Mouse (Mus musculus) cerebellum, adult 2 months (tissue): ENCODE measurements around the gene Gtf3c1.

ENCODE experiments used
- CTCF ChIP-seq: fragments of 200-500 bp; IDR thresholded peaks from 2 replicates; pipeline ENCODE4 v1.5.1; 2011; ENCODE audit warnings: low read depth, mild to moderate bottlenecking, control low read depth, low read length, moderate library complexity, borderline replicate concordance; ENCODE audit not compliant: insufficient read depth
- POLR2A ChIP-seq: fragments of 200-500 bp; IDR thresholded peaks from 2 replicates; pipeline ENCODE4 v1.6.1; 2011; ENCODE audit warnings: low read length, control low read depth, borderline replicate concordance; ENCODE audit not compliant: insufficient read depth

DNA sequence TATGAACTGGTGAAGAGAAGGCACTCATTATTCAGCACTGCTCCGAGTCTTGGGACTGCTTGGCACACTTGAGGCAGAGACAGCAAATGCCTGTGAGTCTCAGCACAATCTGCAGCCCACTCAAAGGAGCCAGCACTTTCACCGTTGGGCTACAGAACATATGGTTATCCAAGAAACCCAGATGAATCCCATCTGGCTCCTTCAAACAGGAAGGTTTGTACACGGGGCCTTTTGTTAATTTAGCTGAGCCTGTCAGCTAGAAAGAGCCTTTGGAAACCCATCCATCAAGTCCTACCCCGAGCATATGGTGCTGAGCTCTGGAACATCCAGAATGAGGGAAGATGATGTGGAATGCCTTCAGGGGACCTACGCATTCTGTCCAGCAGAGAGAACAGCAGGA lies 13.5 kb downstream of the Gtf3c1 start:
- TF ChIP-seq POLR2A, result no peak
- TF ChIP-seq CTCF, result no peak
